Mouse (Mus musculus) neural tube, embryonic 11.5 days (tissue): ENCODE results near the gene Stk38. TPM values are rescaled to one million over a fixed set of nuclear protein-coding genes. Genes with fewer than 3 reads are reported as not detected.

Experiments
- ATAC-seq: fragments of 200-750 bp; cut with Nextera tagmentation; 2 replicates; pipeline ENCODE4 v1.8.0; 2017; ENCODE audit warnings: moderate number of reproducible peaks, mild to moderate bottlenecking, moderate TSS enrichment, moderate library complexity; ENCODE audit not compliant: insufficient read depth, low FRiP score, low TSS enrichment
- DNase-seq: peaks from one replicate; pipeline ENCODE4 v3.0.0-alpha.2; 2015; ENCODE audit warnings: low spot score
- H3K27ac ChIP-seq: fragments of 300-500 bp; sonication (generic); 2 replicates; pipeline ENCODE4 v1.5.1; 2014; ENCODE audit warnings: low read depth, mild to moderate bottlenecking, low read length
- H3K27me3 ChIP-seq: fragments of 300-500 bp; sonication (generic); 2 replicates; pipeline ENCODE4 v1.6.1; 2014; ENCODE audit warnings: mild to moderate bottlenecking, low read length, mixed read lengths; ENCODE audit not compliant: control insufficient read depth, insufficient read depth
- H3K36me3 ChIP-seq: fragments of 300-500 bp; sonication (generic); 2 replicates; pipeline ENCODE4 v1.6.1; 2014; ENCODE audit warnings: mild to moderate bottlenecking, low read length, moderate library complexity, mixed read lengths; ENCODE audit not compliant: control insufficient read depth, insufficient read depth
- H3K4me1 ChIP-seq: fragments of 300-500 bp; sonication (generic); 2 replicates; pipeline ENCODE4 v1.6.1; 2014; ENCODE audit warnings: low read length, mixed read lengths; ENCODE audit not compliant: control insufficient read depth, insufficient read depth
- H3K4me2 ChIP-seq: fragments of 300-500 bp; sonication (generic); 2 replicates; pipeline ENCODE4 v1.6.1; 2014; ENCODE audit warnings: low read depth, mild to moderate bottlenecking, moderate library complexity
- H3K4me3 ChIP-seq: fragments of 300-500 bp; sonication (generic); 2 replicates; pipeline ENCODE4 v1.5.1; 2014; ENCODE audit warnings: low read depth, low read length
- H3K9ac ChIP-seq: fragments of 300-500 bp; sonication (generic); 2 replicates; pipeline ENCODE4 v1.6.1; 2014; ENCODE audit warnings: mild to moderate bottlenecking, low read length
- H3K9me3 ChIP-seq: fragments of 300-500 bp; sonication (generic); 2 replicates; pipeline ENCODE4 v1.6.1; 2016; ENCODE audit warnings: low read length; ENCODE audit not compliant: control insufficient read depth
- WGBS: fragments of 180-500 bp; shearing (Covaris S2); extraction: QIAGEN DNeasy Blood & Tissue Kit; methylation state at CpG from one replicate; pipeline ENCODE4 v1.1.7; 2014; 5-methylcytosine and 5-hydroxymethylcytosine counted together
- polyA plus RNA-seq: library from polyadenylated mRNA; unstranded; fragments of >200 nt; fragmentation: Nextera tagmentation; extraction: Ambion mirVana; gene quantifications from 2 replicates; pipeline ENCODE4 v1.2.1, GENCODE M21; 2014

Gene Stk38
- polyA plus RNA-seq, 1 experiment from 2014 or later = 141 TPM

DNA sequence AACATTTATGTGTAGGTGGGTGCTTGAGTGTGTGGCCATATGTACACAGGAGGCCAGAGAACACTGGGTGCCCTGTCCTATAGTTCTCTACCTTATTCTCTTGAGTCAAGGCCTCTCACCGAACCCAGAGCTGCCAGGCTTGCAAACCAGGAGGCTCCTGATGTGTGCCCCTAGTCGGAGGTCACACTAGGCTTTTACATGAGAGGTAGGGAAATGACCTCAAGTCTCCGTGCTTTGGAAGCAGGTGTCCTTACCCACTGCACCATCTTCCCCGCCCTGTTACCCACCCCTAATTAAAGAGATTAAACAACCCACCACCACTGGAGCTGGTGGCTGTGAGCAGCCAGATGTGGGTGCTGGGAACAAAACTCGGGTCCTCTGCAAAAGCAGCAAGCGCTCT is 15.6 kb upstream of the Stk38 start:
- DNase-seq (no peak), ATAC-seq (no peak)
- Histone ChIP-seq H3K4me1 (no peaks in the 10 kb centered on the region; the same call in 1 of the 2 replicates), H3K27me3 (no peaks in the 10 kb centered on the region), H3K36me3 (no peaks in the 10 kb centered on the region), H3K4me3 (no peak overlapping the region), H3K9ac (no peak overlapping the region), H3K9me3 (no peaks in the 10 kb centered on the region), H3K27ac (no peak overlapping the region), H3K4me2 (no peak overlapping the region)
- 90% methylated on average over 6 of the region's 6 CpGs for WGBS

- ATAC-seq = no peak
- DNase-seq = no peak
- 34% methylated on average over 15 of the region's 15 CpGs for WGBS
- no peak overlapping the region for H3K9ac ChIP-seq
- H3K27me3 ChIP-seq = no peaks in the 10 kb centered on the region
- no peaks in the 10 kb centered on the region for H3K9me3 ChIP-seq
- no peak overlapping the region for H3K4me3 ChIP-seq
- no peaks in the 10 kb centered on the region for H3K36me3 ChIP-seq
- no peak overlapping the region for H3K27ac ChIP-seq
- no peaks in the 10 kb centered on the region; the same call in 1 of the 2 replicates for H3K4me1 ChIP-seq
- H3K4me2 ChIP-seq = no peak overlapping the region
Measured at GRCm38 (mm10) chr17:29022230-29022819, 14.5 kb upstream of the Stk38 start.

GRCm38 (mm10) chr17:29020444-29020843 is 12.6 kb upstream of the Stk38 start:
- no peaks in the 10 kb centered on the region for H3K4me1 ChIP-seq
- ATAC-seq (no peak), DNase-seq (no peak)
- H3K4me2 ChIP-seq = no peak overlapping the region
- no peaks in the 10 kb centered on the region for H3K9me3 ChIP-seq
- H3K27ac ChIP-seq = no peak overlapping the region
- H3K9ac ChIP-seq = no peak overlapping the region
- H3K36me3 ChIP-seq = no peaks in the 10 kb centered on the region
- H3K4me3 ChIP-seq = no peak overlapping the region
- H3K27me3 ChIP-seq = no peaks in the 10 kb centered on the region

GRCm38 (mm10) chr17:29019391-29019790 is 11.6 kb upstream of the Stk38 start:
- H3K9ac ChIP-seq = no peak overlapping the region
- no peak overlapping the region for H3K4me2 ChIP-seq
- H3K4me1 ChIP-seq = no peaks in the 10 kb centered on the region
- ATAC-seq (no peak), DNase-seq (no peak)
- no peaks in the 10 kb centered on the region for H3K9me3 ChIP-seq
- no peak overlapping the region for H3K27ac ChIP-seq
- H3K27me3 ChIP-seq = no peaks in the 10 kb centered on the region
- H3K36me3 ChIP-seq = no peaks in the 10 kb centered on the region
- 81% methylated on average over 7 of the region's 7 CpGs for WGBS
- H3K4me3 ChIP-seq = no peak overlapping the region

- Histone ChIP-seq H3K27ac (no peak overlapping the region), H3K36me3 (no peaks in the 10 kb centered on the region), H3K4me3 (no peak overlapping the region), H3K4me2 (no peak overlapping the region), H3K9ac (no peak overlapping the region), H3K27me3 (no peaks in the 10 kb centered on the region), H3K4me1 (no peaks in the 10 kb centered on the region), H3K9me3 (no peaks in the 10 kb centered on the region)
- peak; percentile 38 for DNase-seq
- WGBS = 52% methylated on average over 11 of the region's 11 CpGs
- no peak for ATAC-seq
Measured at GRCm38 (mm10) chr17:29018292-29018984, 10.6 kb upstream of the Stk38 start.

DNA sequence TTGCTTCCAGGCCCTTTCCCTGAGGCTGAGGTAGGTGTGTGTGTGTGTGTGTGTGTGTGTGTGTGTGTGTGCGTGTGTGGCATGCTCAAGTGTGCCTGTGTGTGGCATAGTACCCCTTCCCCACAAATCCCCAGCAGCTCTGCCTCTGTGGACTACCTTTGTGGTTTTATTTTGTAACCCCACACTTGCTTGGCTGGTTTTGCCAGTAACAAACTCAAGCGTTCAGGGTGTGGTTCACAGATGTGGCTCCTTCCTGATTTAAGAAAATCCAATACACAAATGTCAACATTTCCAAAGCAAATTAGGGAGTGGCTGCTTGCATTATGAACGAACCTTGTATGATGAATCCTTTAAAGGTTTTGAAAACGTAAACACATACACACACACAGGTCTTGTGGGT is 8.9 kb upstream of the Stk38 start:
- Histone ChIP-seq H3K4me2 (no peak overlapping the region), H3K4me1 (no peaks in the 10 kb centered on the region), H3K27ac (no peak overlapping the region), H3K9ac (no peak overlapping the region), H3K4me3 (no peak overlapping the region), H3K36me3 (no peaks in the 10 kb centered on the region), H3K9me3 (no peaks in the 10 kb centered on the region), H3K27me3 (no peaks in the 10 kb centered on the region)
- no peak for ATAC-seq
- WGBS = 86% methylated on average over 4 of the region's 4 CpGs
- DNase-seq = no peak

GRCm38 (mm10) chr17:29015638-29016037 is 7.8 kb upstream of the Stk38 start:
- ATAC-seq (no peak), DNase-seq (peak; percentile 48)
- H3K4me2 ChIP-seq = no peak overlapping the region
- no peak overlapping the region for H3K4me3 ChIP-seq
- H3K9me3 ChIP-seq = no peaks in the 10 kb centered on the region
- H3K27me3 ChIP-seq = no peaks in the 10 kb centered on the region
- H3K36me3 ChIP-seq = no peaks in the 10 kb centered on the region
- WGBS = 16% methylated on average over 2 of the region's 2 CpGs
- no peaks in the 10 kb centered on the region for H3K4me1 ChIP-seq
- no peak overlapping the region for H3K9ac ChIP-seq
- no peak overlapping the region for H3K27ac ChIP-seq

GRCm38 (mm10) chr17:29014235-29014634 is 6.4 kb upstream of the Stk38 start:
- Histone ChIP-seq H3K4me1 (no peaks in the 10 kb centered on the region), H3K27me3 (no peaks in the 10 kb centered on the region), H3K4me2 (no peak overlapping the region), H3K27ac (no peak overlapping the region), H3K4me3 (no peak overlapping the region), H3K9me3 (no peaks in the 10 kb centered on the region), H3K9ac (no peak overlapping the region), H3K36me3 (no peaks in the 10 kb centered on the region)
- DNase-seq (no peak), ATAC-seq (no peak)

GRCm38 (mm10) chr17:29009181-29009580 is 1.4 kb upstream of the Stk38 start:
- Histone ChIP-seq H3K4me1 (peaks cover 3% of the 10 kb centered on the region; the same call in 1 of the 2 replicates), H3K9ac (no peak overlapping the region), H3K4me2 (no peak overlapping the region), H3K9me3 (no peaks in the 10 kb centered on the region), H3K27me3 (no peaks in the 10 kb centered on the region), H3K4me3 (no peak overlapping the region), H3K36me3 (no peaks in the 10 kb centered on the region), H3K27ac (no peak overlapping the region)
- 88% methylated on average over 4 of the region's 4 CpGs for WGBS
- ATAC-seq (no peak), DNase-seq (no peak)
